Mouse (Mus musculus) heart, adult 2 months (tissue): ENCODE measurements at regions not wholly inside any gene's neighbourhood (a gene's known extent, or its start where the extent isn't known, plus 50 kb on each side); places are given as distances from the start of the nearest gene placed in this dataset.

Source experiments
- CTCF ChIP-seq: fragments of 200-600 bp; IDR thresholded peaks from 2 replicates; pipeline ENCODE4 v1.8.1; 2022; ENCODE audit warnings: antibody characterized with exemption, mild to moderate bottlenecking, moderate library complexity
- POLR2A ChIP-seq: fragments of 200-500 bp; IDR thresholded peaks from 2 replicates; pipeline ENCODE4 v1.6.1; 2011; ENCODE audit warnings: mild to moderate bottlenecking, low read depth, low read length, control low read depth; ENCODE audit not compliant: insufficient read depth

DNA sequence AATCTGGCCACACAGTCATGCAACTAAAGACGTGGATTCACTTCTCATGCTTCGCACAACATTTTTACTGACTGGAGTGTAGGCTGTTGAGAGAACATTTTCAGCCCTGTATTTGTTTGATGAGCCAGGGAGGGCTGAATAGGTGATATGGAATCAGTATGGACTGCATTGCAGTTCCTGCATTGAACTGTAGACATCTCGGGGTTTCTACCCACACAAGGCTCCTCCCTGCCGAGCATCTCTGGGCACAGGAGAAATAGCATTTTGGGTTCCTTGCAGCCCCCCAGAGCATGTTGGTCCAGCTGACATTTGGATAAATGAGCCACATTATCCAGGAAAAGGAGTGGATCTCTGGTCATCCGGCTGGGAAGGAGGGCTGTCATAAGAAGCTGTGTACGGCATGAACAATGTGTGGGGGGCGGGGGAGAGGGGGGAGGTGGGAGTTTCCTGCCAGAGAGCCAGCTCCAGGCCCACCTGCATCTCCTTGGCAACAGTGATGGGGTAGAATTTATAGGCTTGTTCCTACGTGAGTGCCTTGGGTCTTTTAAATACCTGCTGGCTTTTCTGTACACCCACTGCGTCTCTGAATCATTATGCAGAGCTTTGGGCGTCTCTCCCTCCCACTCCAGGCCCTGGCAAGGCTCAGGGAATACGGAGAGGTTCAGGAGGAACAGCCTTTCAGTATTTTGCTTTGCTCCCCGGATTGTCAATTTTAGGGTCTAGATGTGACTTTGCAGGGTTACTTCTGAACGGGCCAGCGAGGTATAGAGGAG lies 280.9 kb upstream of the Gm10131 start:
- no peak for TF ChIP-seq POLR2A
- TF ChIP-seq CTCF: no peak
